Mouse (Mus musculus): ENCODE results near the gene Mmp28. TPM values are rescaled to one million over a fixed set of nuclear protein-coding genes. Genes with fewer than 3 reads are reported as not detected.
A peak's percentile ranks its signal among the peaks of the same experiment; 100 is the strongest.

Gene Mmp28
- polyA plus RNA-seq, 1 experiment from 2014 or later: 3.6 TPM

DNA sequence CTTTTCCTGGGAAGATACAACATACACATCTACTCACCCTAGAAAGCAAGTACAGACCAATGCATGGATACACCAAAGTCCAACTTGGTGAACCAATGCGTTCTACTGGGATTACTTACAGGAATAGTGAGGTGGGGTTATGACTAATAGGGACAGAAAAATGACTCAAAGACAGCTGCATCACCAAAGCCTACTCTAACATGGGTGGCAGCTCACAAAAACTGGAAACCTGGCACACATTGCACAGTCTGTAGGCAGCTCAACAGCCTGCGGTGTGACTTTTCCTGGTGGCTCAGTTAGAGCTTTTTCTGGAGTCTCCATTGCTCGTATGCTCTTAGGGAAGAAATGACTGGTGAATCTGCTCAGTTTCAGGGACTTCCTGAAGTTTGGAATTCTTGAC, 5.9 kb upstream of the Mmp28 start:
- Histone ChIP-seq H3K27me3 (ENCODE audit: control insufficient read depth, insufficient read depth, low read length) (peaks cover 14% of the 10 kb centered on the region), H3K27ac (ENCODE audit: low read depth, low read length) (no peak overlapping the region), H3K9me3 (ENCODE audit: control insufficient read depth, low read length) (no peaks in the 10 kb centered on the region), H3K9ac (ENCODE audit: low read length) (no peak overlapping the region), H3K36me3 (ENCODE audit: control insufficient read depth, insufficient read depth, low read length) (no peaks in the 10 kb centered on the region), H3K4me2 (no peak overlapping the region), H3K4me1 (ENCODE audit: control insufficient read depth, insufficient read depth, low read length) (peaks cover 3% of the 10 kb centered on the region; the same call in 1 of the 2 replicates), H3K4me3 (ENCODE audit: low read depth, low read length) (no peak overlapping the region)
- ATAC-seq (ENCODE audit: low FRiP score): no peak
- no peak for DNase-seq (ENCODE audit: low spot score, missing footprints)
- WGBS: 93% methylated on average over 3 of the region's 3 CpGs

DNA sequence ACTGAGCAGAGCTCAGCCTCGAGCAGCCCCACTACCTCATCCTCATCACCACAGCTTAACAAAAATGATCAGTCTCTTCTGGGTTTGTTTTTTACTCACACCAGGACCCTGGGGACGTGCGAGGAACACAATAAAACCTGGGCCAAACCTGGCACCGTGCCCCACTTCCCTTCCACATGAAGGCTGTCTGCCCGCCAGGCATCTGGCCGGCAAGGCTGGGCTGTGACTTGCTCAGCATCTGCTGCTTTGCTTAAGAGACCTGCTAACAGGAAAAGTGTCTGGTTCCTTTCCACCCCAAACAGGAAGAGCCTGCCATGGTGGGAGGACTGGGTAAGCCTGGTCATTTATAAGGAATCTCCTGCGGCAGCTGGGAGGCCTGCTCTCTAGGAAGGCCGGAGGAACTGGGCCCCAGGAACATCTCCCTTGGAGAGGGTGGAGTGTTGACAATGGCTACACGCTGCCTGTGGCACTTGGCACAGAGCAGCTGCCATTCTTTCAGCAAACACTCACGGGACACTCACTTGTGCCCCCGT, 4.3 kb upstream of the Mmp28 start:
- no peak for DNase-seq (ENCODE audit: low spot score, missing footprints)
- 72% methylated on average over 11 of the region's 11 CpGs for WGBS

DNA sequence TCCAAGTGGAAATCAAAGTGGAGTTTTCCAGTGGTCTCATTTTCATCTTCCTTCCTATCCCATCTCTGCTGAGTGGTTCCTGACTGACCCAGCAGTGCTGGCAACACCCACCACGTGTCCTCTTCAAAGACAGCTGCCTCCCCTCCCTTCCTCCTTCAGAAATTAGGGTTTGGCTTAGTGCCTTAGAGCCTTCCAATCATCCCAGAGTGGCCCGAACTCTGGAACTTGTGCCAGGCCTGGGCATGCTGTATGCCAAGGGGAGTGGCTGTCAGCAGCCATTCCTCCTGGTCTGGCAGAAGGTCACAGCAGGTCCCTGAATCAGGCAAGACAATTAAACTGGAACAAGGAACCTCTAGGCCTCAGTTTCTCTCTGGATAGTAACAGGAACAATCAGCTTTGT, 3.1 kb upstream of the Mmp28 start:
- Histone ChIP-seq H3K9ac (ENCODE audit: low read length) (no peak overlapping the region), H3K9me3 (ENCODE audit: control insufficient read depth, low read length) (no peaks in the 10 kb centered on the region), H3K36me3 (ENCODE audit: control insufficient read depth, insufficient read depth, low read length) (no peaks in the 10 kb centered on the region), H3K4me2 (no peak overlapping the region), H3K27me3 (ENCODE audit: control insufficient read depth, insufficient read depth, low read length) (peaks cover 36% of the 10 kb centered on the region), H3K4me1 (ENCODE audit: control insufficient read depth, insufficient read depth, low read length) (peaks cover 4% of the 10 kb centered on the region; the same call in 1 of the 2 replicates), H3K27ac (ENCODE audit: low read depth, low read length) (no peak overlapping the region), H3K4me3 (ENCODE audit: low read depth, low read length) (no peak overlapping the region)
- WGBS: 44% methylated on average over 2 of the region's 2 CpGs
- ATAC-seq (ENCODE audit: low FRiP score) (no peak), DNase-seq (ENCODE audit: low spot score, missing footprints) (no peak)

More for the DNA sequence above, 4.3 kb upstream of the Mmp28 start:
- no peak overlapping the region for H3K4me3 ChIP-seq (ENCODE audit: low read depth, low read length)
- H3K36me3 ChIP-seq (ENCODE audit: control insufficient read depth, insufficient read depth, low read length): no peaks in the 10 kb centered on the region
- H3K4me1 ChIP-seq (ENCODE audit: control insufficient read depth, insufficient read depth, low read length): peaks cover 5% of the 10 kb centered on the region; the same call in 1 of the 2 replicates
- no peak for ATAC-seq (ENCODE audit: low FRiP score)
- H3K27me3 ChIP-seq (ENCODE audit: control insufficient read depth, insufficient read depth, low read length): peaks cover 29% of the 10 kb centered on the region
- no peak overlapping the region for H3K27ac ChIP-seq (ENCODE audit: low read depth, low read length)
- H3K9me3 ChIP-seq (ENCODE audit: control insufficient read depth, low read length): no peaks in the 10 kb centered on the region
- H3K9ac ChIP-seq (ENCODE audit: low read length): no peak overlapping the region
- no peak overlapping the region for H3K4me2 ChIP-seq

- Histone ChIP-seq H3K36me3 (ENCODE audit: control insufficient read depth, insufficient read depth, low read length) (no peaks in the 10 kb centered on the region), H3K4me3 (ENCODE audit: low read depth, low read length) (no peak overlapping the region), H3K4me1 (ENCODE audit: control insufficient read depth, insufficient read depth, low read length) (peaks cover 22% of the 10 kb centered on the region), H3K27me3 (ENCODE audit: control insufficient read depth, insufficient read depth, low read length) (peaks cover 47% of the 10 kb centered on the region), H3K9me3 (ENCODE audit: control insufficient read depth, low read length) (no peaks in the 10 kb centered on the region), H3K27ac (ENCODE audit: low read depth, low read length) (no peak overlapping the region), H3K4me2 (no peak overlapping the region), H3K9ac (ENCODE audit: low read length) (no peak overlapping the region)
- no peak for ATAC-seq (ENCODE audit: low FRiP score)
- 56% methylated on average over 10 of the region's 10 CpGs for whole genome bisulfite sequencing
- peak; percentile 90 for DNase-seq (ENCODE audit: low spot score, missing footprints)
Measured at GRCm38 (mm10) chr11:83461462-83462027, 1.3 kb downstream of the Mmp28 start.

DNA sequence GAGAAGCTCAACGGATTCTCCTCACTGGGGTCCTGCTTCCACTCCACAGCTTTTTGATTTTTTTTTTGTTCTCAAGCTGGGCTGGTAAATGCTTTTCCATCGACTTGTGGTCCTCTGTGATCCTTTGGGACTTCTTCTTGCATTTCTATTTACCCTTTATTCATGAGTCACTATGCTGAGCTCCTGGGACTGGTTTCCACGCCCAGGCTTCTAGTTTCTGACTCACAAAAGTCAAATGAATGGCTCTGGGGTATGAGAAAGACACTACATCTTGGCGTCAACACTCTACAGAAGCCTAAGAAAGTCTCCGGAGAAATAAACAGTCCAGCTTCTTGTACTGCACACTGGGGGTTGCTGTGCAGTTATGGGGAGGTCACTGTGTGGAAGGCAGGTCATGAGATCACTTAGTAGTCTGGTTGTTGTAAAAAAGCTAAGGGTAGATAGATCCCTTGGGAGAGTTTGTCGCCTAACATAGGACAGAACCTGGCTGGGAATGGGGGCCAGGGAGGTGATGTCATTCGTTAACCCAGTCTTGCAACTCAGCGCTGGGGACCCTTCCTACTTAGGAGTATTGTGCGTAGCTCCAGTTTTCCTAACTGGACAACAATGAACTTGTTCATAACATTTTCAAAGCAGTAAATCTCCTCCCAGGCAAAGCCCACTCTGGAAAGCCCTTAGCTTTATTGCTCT, 4.8 kb downstream of the Mmp28 start:
- Histone ChIP-seq H3K27me3 (ENCODE audit: control insufficient read depth, insufficient read depth, low read length) (peaks cover 36% of the 10 kb centered on the region), H3K36me3 (ENCODE audit: control insufficient read depth, insufficient read depth, low read length) (no peaks in the 10 kb centered on the region), H3K9ac (ENCODE audit: low read length) (no peak overlapping the region), H3K4me3 (ENCODE audit: low read depth, low read length) (no peak overlapping the region), H3K27ac (ENCODE audit: low read depth, low read length) (no peak overlapping the region), H3K4me2 (no peak overlapping the region), H3K4me1 (ENCODE audit: control insufficient read depth, insufficient read depth, low read length) (peaks cover 22% of the 10 kb centered on the region), H3K9me3 (ENCODE audit: control insufficient read depth, low read length) (no peaks in the 10 kb centered on the region)
- ATAC-seq (ENCODE audit: low FRiP score) (no peak), DNase-seq (ENCODE audit: low spot score, missing footprints) (no peak)
- WGBS: 50% methylated on average over 9 of the region's 9 CpGs

- no peak for ATAC-seq (ENCODE audit: low FRiP score)
- 15% methylated on average over 7 of the region's 7 CpGs for WGBS
Measured at GRCm38 (mm10) chr11:83457257-83457656, 5.6 kb downstream of the Mmp28 start.

DNA sequence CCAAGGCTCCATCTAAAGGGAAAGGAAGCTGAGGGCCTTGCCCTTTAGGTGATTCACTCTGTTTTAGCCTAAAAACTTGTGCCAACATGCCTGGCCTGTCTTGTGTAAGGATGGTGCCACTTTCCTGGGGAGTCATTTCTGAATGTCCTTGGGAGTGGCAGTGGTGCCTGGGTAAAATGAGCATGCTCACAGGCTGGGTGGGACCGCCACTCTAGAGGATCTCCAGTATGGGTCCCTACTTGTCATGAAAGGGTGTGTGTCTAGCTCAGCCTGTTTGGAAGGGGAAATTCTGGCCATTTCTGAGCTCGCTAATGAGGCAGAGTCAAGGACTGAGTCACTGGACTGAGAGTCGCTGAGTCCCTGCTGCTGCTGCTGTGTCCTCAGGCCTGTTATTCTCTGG, 7.3 kb downstream of the Mmp28 start:
- no peaks in the 10 kb centered on the region for H3K9me3 ChIP-seq (ENCODE audit: control insufficient read depth, low read length)
- no peak for DNase-seq (ENCODE audit: low spot score, missing footprints)
- peaks cover 17% of the 10 kb centered on the region for H3K4me1 ChIP-seq (ENCODE audit: control insufficient read depth, insufficient read depth, low read length)
- no peak overlapping the region for H3K9ac ChIP-seq (ENCODE audit: low read length)
- 79% methylated on average over 3 of the region's 3 CpGs for WGBS
- H3K4me2 ChIP-seq: no peak overlapping the region
- no peak for ATAC-seq (ENCODE audit: low FRiP score)
- no peak overlapping the region for H3K27ac ChIP-seq (ENCODE audit: low read depth, low read length)
- no peak overlapping the region for H3K4me3 ChIP-seq (ENCODE audit: low read depth, low read length)
- peaks cover 18% of the 10 kb centered on the region for H3K27me3 ChIP-seq (ENCODE audit: control insufficient read depth, insufficient read depth, low read length)
- no peaks in the 10 kb centered on the region for H3K36me3 ChIP-seq (ENCODE audit: control insufficient read depth, insufficient read depth, low read length)

More at GRCm38 (mm10) chr11:83457257-83457656, 5.6 kb downstream of the Mmp28 start:
- Histone ChIP-seq H3K4me1 (ENCODE audit: control insufficient read depth, insufficient read depth, low read length) (peaks cover 19% of the 10 kb centered on the region), H3K9me3 (ENCODE audit: control insufficient read depth, low read length) (no peaks in the 10 kb centered on the region), H3K27me3 (ENCODE audit: control insufficient read depth, insufficient read depth, low read length) (peaks cover 28% of the 10 kb centered on the region), H3K9ac (ENCODE audit: low read length) (no peak overlapping the region), H3K36me3 (ENCODE audit: control insufficient read depth, insufficient read depth, low read length) (no peaks in the 10 kb centered on the region), H3K4me2 (no peak overlapping the region), H3K4me3 (ENCODE audit: low read depth, low read length) (no peak overlapping the region), H3K27ac (ENCODE audit: low read depth, low read length) (no peak overlapping the region)
- DNase-seq (ENCODE audit: low spot score, missing footprints): no peak

- no peak overlapping the region for H3K4me3 ChIP-seq (ENCODE audit: low read depth, low read length)
- no peaks in the 10 kb centered on the region for H3K36me3 ChIP-seq (ENCODE audit: control insufficient read depth, insufficient read depth, low read length)
- peaks cover 17% of the 10 kb centered on the region for H3K4me1 ChIP-seq (ENCODE audit: control insufficient read depth, insufficient read depth, low read length)
- WGBS: 30% methylated on average over 4 of the region's 4 CpGs
- H3K27me3 ChIP-seq (ENCODE audit: control insufficient read depth, insufficient read depth, low read length): peaks cover 12% of the 10 kb centered on the region
- no peaks in the 10 kb centered on the region for H3K9me3 ChIP-seq (ENCODE audit: control insufficient read depth, low read length)
- H3K9ac ChIP-seq (ENCODE audit: low read length): no peak overlapping the region
- no peak overlapping the region for H3K27ac ChIP-seq (ENCODE audit: low read depth, low read length)
- ATAC-seq (ENCODE audit: low FRiP score): no peak
- no peak overlapping the region for H3K4me2 ChIP-seq
- DNase-seq (ENCODE audit: low spot score, missing footprints): no peak
Measured at GRCm38 (mm10) chr11:83454548-83454947, 8.3 kb downstream of the Mmp28 start.

DNA sequence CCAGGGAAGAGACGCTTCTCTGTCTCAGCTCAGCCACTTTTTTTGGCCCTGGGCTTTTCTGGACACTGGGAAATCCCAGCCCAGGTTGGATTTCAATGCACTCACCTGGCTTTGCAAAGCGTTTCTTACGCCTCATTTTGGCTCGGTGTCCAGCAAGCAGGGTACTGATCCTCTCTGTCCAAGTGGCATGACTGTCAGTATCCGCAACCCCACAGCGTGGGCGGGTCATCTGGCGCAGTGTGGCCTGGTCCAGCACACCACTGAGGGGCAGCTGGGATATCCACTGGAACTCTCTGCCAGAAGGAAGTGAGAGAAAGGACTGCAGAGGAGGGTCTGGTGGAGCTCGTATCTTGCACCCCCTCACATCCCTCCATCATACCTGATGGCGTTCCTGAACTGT, 11.6 kb downstream of the Mmp28 start:
- Histone ChIP-seq H3K27ac (ENCODE audit: low read depth, low read length) (no peak overlapping the region), H3K9me3 (ENCODE audit: control insufficient read depth, low read length) (no peaks in the 10 kb centered on the region), H3K4me3 (ENCODE audit: low read depth, low read length) (no peak overlapping the region), H3K27me3 (ENCODE audit: control insufficient read depth, insufficient read depth, low read length) (peaks cover 8% of the 10 kb centered on the region), H3K4me2 (no peak overlapping the region), H3K4me1 (ENCODE audit: control insufficient read depth, insufficient read depth, low read length) (peaks cover 6% of the 10 kb centered on the region), H3K9ac (ENCODE audit: low read length) (no peak overlapping the region), H3K36me3 (ENCODE audit: control insufficient read depth, insufficient read depth, low read length) (no peaks in the 10 kb centered on the region)
- DNase-seq (ENCODE audit: low spot score, missing footprints) (no peak), ATAC-seq (ENCODE audit: low FRiP score) (no peak)
- 85% methylated on average over 10 of the region's 10 CpGs for WGBS
